Mouse (Mus musculus) testis, adult 2 months (tissue): ENCODE results near the gene Strn4.

Experiments
- CTCF ChIP-seq: fragments of 200-500 bp; IDR thresholded peaks from 2 replicates; pipeline ENCODE4 v1.5.1; 2012; ENCODE audit warnings: low read depth, mild to moderate bottlenecking, inconsistent platforms, low read length, moderate library complexity; ENCODE audit not compliant: control insufficient read depth, insufficient read depth, insufficient replicate concordance
- POLR2A ChIP-seq: fragments of 200-500 bp; IDR thresholded peaks from 2 replicates; pipeline ENCODE4 v1.6.1; 2012; ENCODE audit warnings: low read depth, mild to moderate bottlenecking, inconsistent platforms, low read length, moderate library complexity; ENCODE audit not compliant: control insufficient read depth

DNA sequence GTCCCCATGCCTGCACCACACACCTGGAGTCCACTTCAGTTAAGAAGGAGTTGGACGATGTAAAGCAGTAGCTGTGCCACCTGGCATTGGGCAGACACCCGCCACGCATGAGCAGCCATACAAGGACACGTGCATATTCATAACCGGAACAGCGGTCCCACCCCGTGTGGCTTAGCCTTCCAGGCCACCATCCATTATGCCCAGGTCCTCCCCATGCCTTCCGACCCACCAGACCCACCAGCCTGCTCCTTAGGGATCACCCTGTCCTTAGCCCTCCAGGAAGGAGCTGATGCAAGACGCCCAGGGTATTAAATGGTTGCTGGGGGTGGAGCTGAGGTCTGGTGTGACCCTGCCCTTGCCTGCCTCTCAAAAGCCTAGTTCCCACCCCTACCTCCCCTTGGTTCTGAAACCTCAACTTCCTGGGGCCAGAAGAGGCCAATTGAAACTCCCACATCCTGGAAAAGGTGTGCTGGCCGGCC is 31.2 kb upstream of the Strn4 start:
- TF ChIP-seq POLR2A (no peak), CTCF (no peak)
